Mouse (Mus musculus): ENCODE data around the gene Gm4792. TPM values are rescaled to one million over a fixed set of nuclear protein-coding genes. Genes with fewer than 3 reads are reported as not detected.

Gm4792 gene
- total and polyA plus RNA-seq, 3 experiments = not detected

DNA sequence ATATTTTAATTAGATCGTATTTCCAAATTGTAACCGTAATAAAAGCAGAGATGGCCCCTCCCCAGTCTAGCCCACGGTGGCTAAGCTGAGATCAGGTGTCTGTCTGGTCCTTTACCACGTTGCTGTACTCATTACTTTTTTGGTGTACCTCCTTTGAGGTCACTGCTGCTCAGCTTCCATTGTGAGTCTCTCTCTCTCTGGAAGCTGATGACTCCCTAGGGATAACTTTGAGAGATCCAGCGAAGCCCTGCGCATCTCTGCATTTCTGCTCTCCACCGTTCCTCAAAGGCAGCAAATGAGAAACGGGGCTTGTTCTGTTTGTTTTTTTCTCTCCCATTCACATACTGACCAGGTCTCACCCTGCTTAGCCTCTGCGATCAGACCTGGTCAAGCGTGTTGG, 36.5 kb upstream of the Gm4792 start:
- peaks cover 0 to 4% of the 10 kb centered on the region in 2 experiments for H3K36me3 ChIP-seq (replicated peaks in 1 of 2; ENCODE audit: control insufficient read depth in 1 of 2, insufficient read depth in 1 of 2, low read length in 1 of 2)
- no peaks in the 10 kb centered on the region for H3K27me3 ChIP-seq (replicated peaks)
- TF ChIP-seq JUN (IDR thresholded peaks at IDR 0.05; ENCODE audit: insufficient read depth, low read depth, low read length) (no peak), POLR2A (IDR thresholded peaks at IDR 0.05; ENCODE audit: low read depth, low read length) (no peak), KAT2A (IDR thresholded peaks at IDR 0.05; ENCODE audit: insufficient replicate concordance, low read length) (no peak), ELF1 (IDR thresholded peaks at IDR 0.05; ENCODE audit: low read depth, low read length) (no peak), MXI1 (IDR thresholded peaks at IDR 0.05; ENCODE audit: low read depth, low read length) (no peak), ZKSCAN1 (IDR thresholded peaks at IDR 0.05; ENCODE audit: borderline replicate concordance, low read depth, low read length) (no peak), USF1 (IDR thresholded peaks at IDR 0.05; ENCODE audit: low read depth, low read length) (no peak), NRF1 (IDR thresholded peaks at IDR 0.05; ENCODE audit: low read depth, low read length) (no peak), EP300 (IDR thresholded peaks at IDR 0.05; ENCODE audit: low read length) (no peak), MAX (IDR thresholded peaks at IDR 0.05; ENCODE audit: low read length) (no peak), RCOR1 (conservative IDR thresholded peaks at IDR 0.05; ENCODE audit: low read depth, low read length) (no peak), IRF4 (IDR thresholded peaks at IDR 0.05; ENCODE audit: low read depth, low read length) (no peak), RAD21 (IDR thresholded peaks at IDR 0.05; ENCODE audit: low read depth, low read length) (no peak), CTCF (conservative IDR thresholded peaks at IDR 0.05 in 1 of 2, IDR thresholded peaks at IDR 0.05 in 1 of 2; ENCODE audit: low read depth in 2 of 2, low read length in 2 of 2) (no peak), MEF2A (IDR thresholded peaks at IDR 0.05; ENCODE audit: borderline replicate concordance, low read depth, low read length) (no peak)
- no peak overlapping the region for H3K27ac ChIP-seq (ENCODE audit: insufficient read depth, low read depth)
- H3K4me2 ChIP-seq (ENCODE audit: insufficient read depth, low read depth, poor library complexity, severe bottlenecking) = no peak overlapping the region
- DNase-seq (ENCODE audit: extremely low read depth) = no peak
- H3K9me3 ChIP-seq (replicated peaks; ENCODE audit: low read length) = no peaks in the 10 kb centered on the region
- peaks cover 19 to 55% of the 10 kb centered on the region in 2 experiments for H3K4me1 ChIP-seq (ENCODE audit: control insufficient read depth in 1 of 2, insufficient read depth in 2 of 2)
- H3K79me2 ChIP-seq (replicated peaks; ENCODE audit: control insufficient read depth, extremely low read depth, insufficient read depth, poor library complexity, severe bottlenecking) = no peaks in the 10 kb centered on the region; the same call in 1 of the 2 replicates
- no peak overlapping the region for H3K9ac ChIP-seq (ENCODE audit: insufficient read depth, low read depth)
- no peak overlapping the region for H3K4me3 ChIP-seq (replicated peaks in 1 of 3; ENCODE audit: low read depth in 2 of 3, low read length in 2 of 3, poor library complexity in 1 of 3)
- in situ Hi-C loops (cut with MboI; ENCODE audit: low pct_ligation_motif_present, low pct_unique_long_range_greater_than_20kb, low sequenced_read_pairs) (no loop called here), dilution Hi-C loops (cut with MboI; ENCODE audit: extremely low pct_ligation_motif_present, extremely low pct_unique_long_range_greater_than_20kb, low sequenced_read_pairs) (no loop called here)

DNA sequence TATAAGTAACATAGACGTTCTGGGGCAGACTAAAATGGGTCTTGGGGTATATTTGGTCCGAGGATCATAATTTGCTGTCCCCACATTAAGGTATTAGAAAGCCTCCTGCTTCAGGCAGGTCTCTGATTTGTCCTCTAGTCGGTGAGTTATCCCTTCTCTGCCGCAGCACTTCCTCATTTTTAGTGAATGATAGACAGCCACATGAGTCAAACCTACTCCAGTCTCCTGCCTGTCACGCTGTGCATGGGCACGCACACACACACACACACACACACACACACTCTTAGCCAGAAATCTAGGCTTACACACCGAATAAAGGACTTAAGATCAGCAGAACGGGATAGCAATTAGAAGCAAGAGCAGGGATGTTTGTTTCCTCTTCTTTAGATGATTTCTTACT, 34.8 kb upstream of the Gm4792 start:
- DNase-seq (ENCODE audit: extremely low read depth) = peak; percentile 80
- no peaks in the 10 kb centered on the region for H3K27me3 ChIP-seq (replicated peaks)
- in situ Hi-C loops (cut with MboI; ENCODE audit: low pct_ligation_motif_present, low pct_unique_long_range_greater_than_20kb, low sequenced_read_pairs) = no loop called here
- no peaks in the 10 kb centered on the region; the same call in 1 of the 2 replicates for H3K79me2 ChIP-seq (replicated peaks; ENCODE audit: control insufficient read depth, extremely low read depth, insufficient read depth, poor library complexity, severe bottlenecking)
- no peak overlapping the region for H3K27ac ChIP-seq (ENCODE audit: insufficient read depth, low read depth)
- H3K36me3 ChIP-seq (replicated peaks in 1 of 2; ENCODE audit: control insufficient read depth in 1 of 2, insufficient read depth in 1 of 2, low read length in 1 of 2) = no peaks in the 10 kb centered on the region
- no peak overlapping the region for H3K4me3 ChIP-seq (replicated peaks in 1 of 3; ENCODE audit: low read depth in 2 of 3, low read length in 2 of 3, poor library complexity in 1 of 3)
- no peaks in the 10 kb centered on the region for H3K9me3 ChIP-seq (replicated peaks; ENCODE audit: low read length)
- dilution Hi-C loops (cut with MboI; ENCODE audit: extremely low pct_ligation_motif_present, extremely low pct_unique_long_range_greater_than_20kb, low sequenced_read_pairs) = no loop called here
- H3K4me2 ChIP-seq (ENCODE audit: insufficient read depth, low read depth, poor library complexity, severe bottlenecking) = no peak overlapping the region
- H3K4me1 ChIP-seq (ENCODE audit: control insufficient read depth in 1 of 2, insufficient read depth in 2 of 2) = peaks cover 19 to 58% of the 10 kb centered on the region in 2 experiments
- H3K9ac ChIP-seq (ENCODE audit: insufficient read depth, low read depth) = no peak overlapping the region
- TF ChIP-seq GABPA (IDR thresholded peaks at IDR 0.05; ENCODE audit: insufficient replicate concordance, low read depth, low read length) (no peak), EP300 (IDR thresholded peaks at IDR 0.05; ENCODE audit: low read length) (peak; percentile 61), SMC3 (IDR thresholded peaks at IDR 0.05; ENCODE audit: low read depth, low read length) (no peak), RAD21 (IDR thresholded peaks at IDR 0.05; ENCODE audit: low read depth, low read length) (peak; percentile 5), POLR2AphosphoS2 (IDR thresholded peaks at IDR 0.05; ENCODE audit: low read depth, low read length) (no peak), MYC (IDR thresholded peaks at IDR 0.05; ENCODE audit: low read depth, low read length) (peak; percentile 79; the same call in 1 of the 2 replicates), ETS1 (conservative IDR thresholded peaks at IDR 0.05; ENCODE audit: low read depth, low read length) (peak; percentile 73), HCFC1 (IDR thresholded peaks at IDR 0.05; ENCODE audit: low read depth, low read length) (no peak), SIN3A (IDR thresholded peaks at IDR 0.05; ENCODE audit: low read length) (no peak), UBTF (IDR thresholded peaks at IDR 0.05; ENCODE audit: low read depth, low read length) (no peak), MAFK (IDR thresholded peaks at IDR 0.05; ENCODE audit: insufficient replicate concordance, low read length) (no peak), PAX5 (IDR thresholded peaks at IDR 0.05; ENCODE audit: low read length) (no peak), RCOR1 (conservative IDR thresholded peaks at IDR 0.05; ENCODE audit: low read depth, low read length) (no peak), ZC3H11A (IDR thresholded peaks at IDR 0.05; ENCODE audit: low read depth, low read length) (no peak), CHD1 (IDR thresholded peaks at IDR 0.05; ENCODE audit: low read depth, low read length) (no peak), IRF4 (IDR thresholded peaks at IDR 0.05; ENCODE audit: low read depth, low read length) (peak; percentile 70), JUN (IDR thresholded peaks at IDR 0.05; ENCODE audit: insufficient read depth, low read depth, low read length) (no peak), ZNF384 (IDR thresholded peaks at IDR 0.05; ENCODE audit: low read depth, low read length) (no peak), MXI1 (IDR thresholded peaks at IDR 0.05; ENCODE audit: low read depth, low read length) (no peak), USF2 (conservative IDR thresholded peaks at IDR 0.05; ENCODE audit: low read depth, low read length) (no peak), BHLHE40 (IDR thresholded peaks at IDR 0.05; ENCODE audit: low read depth, low read length) (peak; percentile 96), E2F4 (IDR thresholded peaks at IDR 0.05; ENCODE audit: insufficient replicate concordance, low read depth, low read length) (no peak), JUND (conservative IDR thresholded peaks at IDR 0.05; ENCODE audit: low read depth, low read length) (no peak), TCF12 (IDR thresholded peaks at IDR 0.05; ENCODE audit: low read depth, low read length) (no peak)
